Mouse (Mus musculus) adrenal gland, postnatal 4 days (tissue): ENCODE data around the gene Zmym4. TPM values are rescaled to one million over a fixed set of nuclear protein-coding genes. Genes with fewer than 3 reads are reported as not detected.
"Not testable (repeated sequence)": the region's sequence is repeated elsewhere in the genome, so short reads cannot be mapped to it uniquely, and the experiment has no call there.

ENCODE experiments used
- DNase-seq, 2 experiments: peaks; one replicate each; pipeline ENCODE4 v3.0.0; 2021 to 2022; ENCODE audit warnings: low spot score in 2 of 2, mixed read lengths in 2 of 2
- long read RNA-seq, 2 experiments: library from polyadenylated mRNA; stranded (forward); transcript quantifications; one replicate each; pipeline ENCODE4 v2.0.0; 2021
- total RNA-seq, 2 experiments: library from RNA; stranded (reverse); gene quantifications; 2 replicates each; pipeline ENCODE4 v1.2.3; 2021

Gene Zmym4
- 10 to 100 TPM; 63.6 to 74.4 TPM for total RNA-seq
- long read RNA-seq, experiment 1: 0 reads
- long read RNA-seq, experiment 2, partial matches to known transcripts: 8 of 13 reads
- long read RNA-seq, experiment 2, other reads (novel, unspliced or antisense): 5 of 13 reads

- peak; percentile 81 to 87 for DNase-seq
These were observed at the start of gene Zmym4 for GRCm38 (mm10) chr4:126967864-126968821. Zmym4 (minus strand) TSS chr4:126968135.

- no peak for DNase-seq
These were observed 48.4 kb upstream of the Zmym4 start for GRCm38 (mm10) chr4:127016366-127016765.

DNA sequence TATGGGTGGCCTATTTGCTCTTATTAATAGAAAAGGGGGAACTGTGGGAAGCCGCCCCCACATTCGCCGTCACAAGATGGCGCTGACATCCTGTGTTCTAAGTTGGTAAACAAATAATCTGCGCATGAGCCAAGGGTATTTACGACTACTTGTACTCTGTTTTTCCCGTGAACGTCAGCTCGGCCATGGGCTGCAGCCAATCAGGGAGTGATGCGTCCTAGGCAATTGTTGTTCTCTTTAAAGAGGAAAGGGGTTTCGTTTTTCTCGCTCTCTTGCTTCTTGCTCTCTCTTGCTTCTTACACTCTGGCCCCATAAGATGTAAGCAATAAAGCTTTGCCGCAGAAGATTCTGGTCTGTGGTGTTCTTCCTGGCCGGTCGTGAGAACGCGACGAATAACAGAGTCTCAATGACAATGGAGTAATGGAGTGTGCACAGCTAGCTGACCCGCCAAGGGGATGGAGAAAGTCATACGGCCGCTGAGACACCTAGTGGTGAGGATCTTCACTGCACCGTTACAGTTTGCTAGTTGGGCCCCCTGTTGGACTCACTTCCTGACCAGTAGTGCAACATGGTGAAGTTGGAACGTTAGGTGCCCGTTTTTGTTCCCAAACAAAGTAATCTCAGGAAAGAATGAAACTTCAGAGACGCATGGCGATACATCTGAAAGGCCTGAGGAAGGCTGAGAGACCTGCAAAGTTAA, 47.5 kb upstream of the Zmym4 start:
- DNase-seq: peak; percentile 61 to 75

- DNase-seq: peak in 1 of 2 experiments; percentile 27
These were observed 37.4 kb upstream of the Zmym4 start for GRCm38 (mm10) chr4:127005113-127005936.

DNA sequence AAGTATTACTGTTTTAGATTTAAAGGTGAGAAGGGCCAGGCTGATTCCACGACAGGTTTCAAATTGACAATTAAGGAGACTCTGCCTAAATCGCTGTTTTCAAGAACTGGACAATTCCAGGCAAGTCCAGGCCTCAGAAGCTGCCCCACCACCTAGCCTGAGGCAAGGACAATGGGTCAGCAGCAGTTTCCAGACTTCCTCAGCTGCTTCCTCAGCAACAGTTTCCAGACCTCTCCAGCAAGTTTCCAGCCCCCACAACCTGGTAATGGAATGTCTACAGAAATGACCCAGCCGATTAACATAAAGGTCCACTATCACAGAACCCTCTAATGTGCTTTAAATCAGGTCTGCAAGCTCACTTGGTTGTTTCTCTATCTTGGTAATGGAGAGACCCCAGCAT, 36.4 kb upstream of the Zmym4 start:
- no peak for DNase-seq

DNA sequence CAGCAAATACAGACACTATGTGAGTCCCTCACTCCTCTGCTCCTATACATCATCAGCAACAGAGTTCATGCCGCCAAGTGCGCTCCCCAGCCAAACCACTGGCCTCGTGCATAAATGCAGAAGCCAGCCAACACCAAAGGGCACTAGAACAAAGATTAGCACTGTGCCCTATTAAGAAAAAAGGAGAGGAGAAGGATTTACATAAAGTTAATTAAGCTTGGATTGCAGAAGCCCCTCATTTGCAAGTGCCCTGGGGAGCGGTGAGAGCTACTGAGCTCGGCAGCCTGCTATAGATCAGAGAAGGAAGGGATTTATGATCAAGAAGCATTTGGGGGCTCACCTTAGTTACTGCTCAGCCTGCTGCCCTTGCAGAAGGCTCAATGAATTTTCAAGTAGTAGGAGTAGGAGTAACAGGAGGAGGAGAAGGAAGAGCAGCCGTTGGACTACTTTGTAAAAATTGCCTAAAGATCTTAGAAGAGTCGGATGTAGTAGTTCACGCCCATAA, 32.7 kb upstream of the Zmym4 start:
- DNase-seq: no peak

GRCm38 (mm10) chr4:126999372-126999771, 31.4 kb upstream of the Zmym4 start:
- DNase-seq: not testable (repeated sequence)

- no peak for DNase-seq
These were observed 24.4 kb upstream of the Zmym4 start for GRCm38 (mm10) chr4:126992356-126992755.

DNA sequence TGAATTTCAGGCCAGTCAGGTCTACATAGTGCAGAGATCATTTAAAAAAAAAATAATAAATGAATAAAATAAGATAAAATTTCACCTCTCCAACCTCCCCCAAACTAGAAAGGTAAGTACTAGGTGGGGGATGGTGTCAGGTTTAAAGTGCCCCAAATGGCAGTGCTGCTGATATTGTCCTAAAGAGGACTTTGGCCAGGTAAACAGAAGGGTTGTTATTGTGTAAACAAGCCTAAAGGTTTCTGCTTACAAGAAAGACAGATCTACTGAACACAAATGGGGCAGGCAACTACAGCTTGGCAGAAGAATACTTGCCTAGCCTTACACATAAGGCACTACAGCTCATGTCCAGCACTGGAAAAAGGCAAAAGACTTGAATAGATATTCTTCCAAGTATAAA, 22.6 kb upstream of the Zmym4 start:
- DNase-seq: no peak

DNA sequence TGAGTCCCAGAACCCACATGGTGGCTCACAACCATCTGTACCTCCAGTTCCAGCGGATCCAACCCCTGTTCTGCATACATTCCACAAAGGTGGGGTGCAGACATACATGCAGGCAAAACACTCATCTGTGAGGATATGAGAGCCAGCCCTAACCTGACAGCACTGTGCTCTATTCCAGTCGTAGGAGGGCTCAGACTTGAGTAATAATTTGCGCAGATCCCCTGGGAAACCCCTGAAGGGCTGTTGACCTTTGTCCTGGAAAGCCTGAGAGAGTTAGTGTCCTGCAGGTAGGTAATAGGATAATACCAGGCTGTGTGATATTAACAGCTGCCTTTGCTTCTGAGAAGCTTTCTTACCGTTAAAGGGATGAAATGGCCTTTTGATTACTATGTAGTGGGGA, 20.6 kb upstream of the Zmym4 start:
- DNase-seq: no peak

- DNase-seq: no peak
These were observed 18.8 kb upstream of the Zmym4 start for GRCm38 (mm10) chr4:126986768-126987167.

DNA sequence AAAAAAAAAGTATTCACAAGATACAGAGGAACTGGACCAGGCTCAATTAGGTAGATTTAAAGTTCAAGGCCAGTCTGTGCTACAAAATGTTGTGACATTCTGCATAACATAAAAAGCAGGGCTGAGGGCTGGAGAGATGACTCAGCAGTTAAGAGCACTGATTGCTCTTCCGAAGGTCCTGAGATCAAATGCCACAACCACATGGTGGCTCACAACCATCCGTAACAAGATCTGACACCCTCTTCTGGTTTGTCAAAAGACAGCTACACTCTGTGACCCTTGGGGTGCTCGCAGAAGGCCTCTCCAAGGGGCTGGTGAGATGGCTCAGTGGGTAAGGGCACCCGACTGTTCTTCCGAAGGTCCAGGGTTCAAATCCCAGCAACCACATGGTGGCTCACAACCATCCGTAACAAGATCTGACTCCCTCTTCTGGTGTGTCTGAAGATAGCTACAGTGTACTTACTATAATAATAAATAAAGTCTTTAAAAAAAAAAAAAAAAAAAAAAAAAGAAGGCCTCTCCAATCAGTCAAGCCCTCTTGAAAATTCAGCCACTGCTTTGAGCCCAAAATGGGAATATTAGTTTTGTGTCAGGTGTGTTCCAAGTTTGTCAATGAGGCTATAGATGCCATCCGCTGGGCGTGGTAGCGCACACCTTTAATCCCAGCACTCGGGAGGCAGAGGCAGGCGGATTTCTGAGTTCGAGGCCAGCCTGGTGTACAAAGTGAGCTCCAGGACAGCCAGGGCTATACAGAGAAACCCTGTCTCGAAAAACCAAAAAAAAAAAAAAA, 16.0 kb upstream of the Zmym4 start:
- not testable (repeated sequence) for DNase-seq

- no peak for DNase-seq
These were observed 15.4 kb upstream of the Zmym4 start for GRCm38 (mm10) chr4:126983321-126983720.

DNA sequence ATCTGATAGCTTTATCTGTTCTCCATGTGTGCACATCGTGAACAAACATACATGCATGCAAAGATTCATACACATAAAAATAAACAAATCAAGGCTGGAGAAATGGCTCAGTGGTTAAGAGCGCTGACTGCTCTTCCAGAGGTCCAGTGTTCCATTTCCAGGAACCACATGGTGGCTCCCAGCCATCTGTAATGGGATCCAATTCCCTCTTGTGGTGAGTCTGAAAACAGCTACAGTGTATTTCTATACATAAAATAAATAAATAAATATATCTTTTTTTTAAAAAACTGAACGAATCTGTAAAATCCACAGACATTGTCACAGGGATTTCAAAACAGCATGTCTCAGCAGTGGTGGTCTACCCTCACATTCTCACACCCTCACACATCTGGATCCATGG, 10.8 kb upstream of the Zmym4 start:
- DNase-seq: no peak

DNA sequence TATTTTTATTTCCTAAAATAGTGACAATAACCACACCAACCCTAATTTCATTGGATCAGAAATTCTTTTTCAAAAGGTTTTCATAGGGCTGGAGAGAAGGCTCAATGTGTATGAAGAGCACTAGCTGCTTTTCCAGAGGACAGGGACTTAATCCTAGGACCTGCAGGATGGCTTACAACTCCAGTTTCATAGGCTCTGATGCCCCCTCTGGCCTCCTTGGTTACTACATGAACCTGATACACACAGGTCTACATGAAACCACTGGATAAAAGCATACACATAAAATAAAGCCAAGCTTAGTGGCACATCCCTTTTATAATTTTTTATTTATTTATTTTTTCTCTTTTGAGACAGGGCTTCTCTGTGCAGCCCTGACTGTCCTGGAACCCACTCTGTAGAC, 9.5 kb upstream of the Zmym4 start:
- no peak for DNase-seq

GRCm38 (mm10) chr4:126967241-126967863, 583 bp downstream of the Zmym4 start:
- DNase-seq: peak in 1 of 2 experiments; percentile 7

DNA sequence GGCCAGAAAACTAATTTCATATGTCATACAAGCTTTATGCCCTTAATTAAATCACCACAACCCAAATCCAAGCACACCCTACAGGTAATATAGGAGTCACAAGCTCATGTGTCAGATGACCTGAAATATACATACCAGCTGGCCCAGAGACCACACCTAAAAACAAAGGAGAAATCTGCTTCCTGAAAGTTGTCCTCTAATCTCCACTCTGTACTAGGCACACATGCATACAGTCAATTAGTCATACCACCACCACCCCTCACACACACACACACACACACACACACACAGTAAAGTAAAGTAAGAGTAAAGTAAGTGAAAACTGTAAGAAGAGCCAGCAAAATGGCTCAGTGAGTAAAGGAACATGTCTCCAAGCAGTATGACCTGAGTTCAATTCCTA, 9.3 kb downstream of the Zmym4 start:
- no peak for DNase-seq

DNA sequence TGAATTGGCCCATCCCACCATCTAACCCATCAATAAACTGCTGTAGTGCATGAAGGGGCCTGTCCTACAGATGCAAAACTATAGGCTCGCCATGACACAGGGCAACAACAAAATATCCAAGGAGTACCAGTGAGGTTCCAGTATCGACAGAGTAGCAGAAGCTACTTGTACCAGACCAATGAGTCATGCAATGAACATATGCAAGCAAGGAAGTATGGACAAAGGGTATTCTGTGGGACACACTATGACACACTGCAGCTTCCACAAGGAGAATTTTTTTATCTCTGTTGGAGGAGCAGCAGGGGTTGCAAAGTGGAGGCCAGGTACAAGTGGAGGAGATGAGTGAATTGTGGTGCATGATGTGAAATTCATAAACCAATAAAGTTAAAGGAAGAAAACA, 9.7 kb downstream of the Zmym4 start:
- no peak for DNase-seq

DNA sequence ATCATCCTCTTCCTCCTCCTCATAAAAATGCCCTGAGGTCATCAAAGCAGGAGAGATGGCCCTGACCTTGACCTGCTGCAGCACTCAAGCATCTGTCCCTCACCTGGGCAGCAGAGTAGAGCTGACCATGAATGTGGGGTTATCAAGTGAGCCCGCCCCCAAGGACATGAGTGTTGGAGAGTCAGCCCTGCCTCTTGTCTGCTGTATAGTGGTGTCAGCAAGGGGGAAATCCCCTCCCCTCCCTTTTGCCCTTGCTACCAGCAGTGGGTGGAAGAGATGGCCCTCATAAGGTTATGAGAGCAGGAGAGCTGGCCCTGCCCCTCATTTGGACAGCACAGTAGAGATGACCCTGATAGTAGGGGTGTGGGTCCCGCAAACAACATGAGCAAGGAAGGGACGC, 10.5 kb downstream of the Zmym4 start:
- DNase-seq: no peak

DNA sequence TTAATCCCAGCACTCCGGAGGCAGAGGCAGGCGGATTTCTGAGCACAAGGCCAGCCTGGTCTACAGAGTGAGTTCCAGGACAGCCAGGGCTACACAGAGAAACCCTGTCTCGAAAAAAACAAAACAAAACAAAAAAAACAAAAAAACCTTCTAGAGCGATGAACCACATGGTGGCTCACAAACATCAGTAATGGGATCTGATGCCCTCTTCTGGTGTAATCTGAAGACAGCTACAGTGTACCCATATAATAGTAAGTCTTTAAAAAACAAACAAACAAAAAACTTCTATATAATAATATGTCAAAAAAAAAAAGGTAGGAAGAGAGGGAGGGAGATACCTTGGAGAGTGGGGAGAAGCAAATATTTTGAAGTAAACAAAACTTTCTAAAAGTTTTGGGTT, 17.1 kb downstream of the Zmym4 start:
- not testable (repeated sequence) for DNase-seq
